Mouse (Mus musculus) hindbrain, postnatal 0 days (tissue): ENCODE results near the gene Map7. TPM values are rescaled to one million over a fixed set of nuclear protein-coding genes. Genes with fewer than 3 reads are reported as not detected.

Source experiments
- ATAC-seq: fragments of 200-750 bp; cut with Nextera tagmentation; 2 replicates; pipeline ENCODE4 v1.8.0; 2017; ENCODE audit warnings: mild to moderate bottlenecking, moderate TSS enrichment, moderate library complexity
- DNase-seq: peaks from one replicate; pipeline ENCODE4 v3.0.0-alpha.2; 2015; ENCODE audit warnings: low spot score
- H3K27ac ChIP-seq: fragments of 300-500 bp; sonication (generic); 2 replicates; pipeline ENCODE4 v1.5.1; 2014; ENCODE audit warnings: mild to moderate bottlenecking
- H3K27me3 ChIP-seq: fragments of 300-500 bp; sonication (generic); 2 replicates; pipeline ENCODE4 v1.6.1; 2014; ENCODE audit warnings: low read length, mixed read lengths; ENCODE audit not compliant: insufficient read depth
- H3K36me3 ChIP-seq: fragments of 300-500 bp; sonication (generic); 2 replicates; pipeline ENCODE4 v1.6.1; 2014; ENCODE audit warnings: low read length, mixed read lengths; ENCODE audit not compliant: insufficient read depth
- H3K4me1 ChIP-seq: fragments of 300-500 bp; sonication (generic); 2 replicates; pipeline ENCODE4 v1.6.1; 2014; ENCODE audit warnings: antibody characterized with exemption, low read length, mixed read lengths; ENCODE audit not compliant: insufficient read depth
- H3K4me2 ChIP-seq: fragments of 300-500 bp; sonication (generic); 2 replicates; pipeline ENCODE4 v1.6.1; 2014; ENCODE audit warnings: low read depth, mild to moderate bottlenecking, low read length, moderate library complexity, mixed read lengths
- H3K4me3 ChIP-seq: fragments of 300-500 bp; sonication (generic); 2 replicates; pipeline ENCODE4 v1.5.1; 2014; ENCODE audit warnings: low read length
- H3K9ac ChIP-seq: fragments of 300-500 bp; sonication (generic); replicated peaks from 2 replicates; pipeline ENCODE4 v1.6.1; 2014; ENCODE audit warnings: mild to moderate bottlenecking, low read length, moderate library complexity, mixed read lengths
- H3K9me3 ChIP-seq: fragments of 300-500 bp; sonication (generic); 2 replicates; pipeline ENCODE4 v1.6.1; 2016; ENCODE audit warnings: low read length, mixed read lengths
- CTCF ChIP-seq: IDR thresholded peaks from 2 replicates; pipeline ENCODE4 v1.5.1; 2016; ENCODE audit warnings: antibody characterized with exemption, control low read depth, low read depth
- WGBS: fragments of 180-500 bp; shearing (Covaris S2); extraction: QIAGEN DNeasy Blood & Tissue Kit; methylation state at CpG from one replicate; pipeline ENCODE4 v1.1.7; 2014; 5-methylcytosine and 5-hydroxymethylcytosine counted together
- microRNA-seq, 2 experiments: library from miRNA; unstranded; fragments of <30 nt; microRNA quantifications; one replicate each; pipeline ENCODE4; 2016
- polyA plus RNA-seq: library from polyadenylated mRNA; unstranded; fragments of >200 nt; fragmentation: Nextera tagmentation; extraction: Ambion mirVana; gene quantifications from 2 replicates; pipeline ENCODE4 v1.2.1, GENCODE M21; 2015
- total RNA-seq: library from RNA; depleted of rRNA; stranded (reverse); fragments of >200 nt; gene quantifications from 2 replicates; pipeline ENCODE4 v1.2.3, GENCODE M21; 2014; rRNA removed

Map7 gene
- total and polyA plus RNA-seq, 2 experiments from 2014 or later, result 6.2 to 15.1 TPM

DNA sequence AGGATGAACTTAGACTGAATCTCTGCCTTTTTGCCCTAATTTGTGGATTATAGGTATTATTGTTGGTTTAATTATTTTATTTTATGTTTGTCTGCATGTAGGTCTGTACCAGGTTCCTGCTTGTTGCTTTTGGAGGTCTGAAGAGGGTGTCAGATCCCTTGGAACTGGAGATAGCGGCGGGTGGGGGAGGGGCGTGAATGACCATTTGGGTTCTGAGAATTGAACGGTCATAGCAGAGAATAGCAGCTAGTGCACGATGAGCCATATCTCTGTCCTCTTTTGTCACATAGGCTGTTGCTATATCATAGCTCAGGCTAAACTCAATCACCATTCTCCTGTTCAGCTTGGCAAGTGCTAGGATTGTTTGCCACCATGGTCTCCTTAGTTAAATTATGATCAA, 169.2 kb downstream of the Map7 start:
- Histone ChIP-seq H3K9me3 (no peaks in the 10 kb centered on the region), H3K9ac (no peak overlapping the region), H3K36me3 (peaks cover 11% of the 10 kb centered on the region; the same call in 1 of the 2 replicates), H3K27me3 (no peaks in the 10 kb centered on the region), H3K4me3 (no peak overlapping the region), H3K27ac (no peak overlapping the region), H3K4me2 (no peak overlapping the region), H3K4me1 (no peaks in the 10 kb centered on the region)
- no peak for TF ChIP-seq CTCF
- DNase-seq, result no peak
- ATAC-seq, result no peak
- WGBS, result 90% methylated on average over 5 of the region's 5 CpGs

DNA sequence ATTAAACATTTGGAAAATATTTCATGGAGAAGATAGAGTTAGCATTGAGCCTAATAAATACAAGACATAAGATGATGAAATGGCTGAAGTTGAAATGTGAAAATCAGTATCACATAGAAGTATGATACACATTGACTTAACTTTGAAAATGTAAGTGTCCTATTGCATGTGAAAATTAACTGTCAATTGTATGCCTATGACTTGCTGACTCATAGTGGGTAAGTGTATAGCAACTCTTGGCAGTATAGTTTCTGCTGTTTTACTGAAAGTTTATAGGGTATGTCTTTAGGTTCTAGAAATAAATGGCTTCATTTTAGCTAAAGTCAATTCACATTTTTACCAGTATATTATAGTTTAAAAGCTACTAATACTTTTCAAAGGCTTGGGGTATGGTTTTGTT, 178.0 kb downstream of the Map7 start:
- ATAC-seq, result no peak
- peaks cover 32% of the 10 kb centered on the region for H3K36me3 ChIP-seq

More for the DNA sequence above, 178.0 kb downstream of the Map7 start:
- no peak overlapping the region for H3K27ac ChIP-seq
- no peak for DNase-seq
- H3K4me2 ChIP-seq, result no peak overlapping the region
- TF ChIP-seq CTCF, result no peak
- no peak overlapping the region for H3K9ac ChIP-seq
- H3K27me3 ChIP-seq, result no peaks in the 10 kb centered on the region
- no peaks in the 10 kb centered on the region for H3K9me3 ChIP-seq
- H3K4me3 ChIP-seq, result no peak overlapping the region
- no peaks in the 10 kb centered on the region for H3K4me1 ChIP-seq

Small RNA genes within 50 kb of the gene (microRNA-seq; reads per million reads assigned to microRNA genes)
- gene Mir6413, result 0 reads per million in 2 experiments

Other genes starting within 250 kb of the Map7 start
- 30.6 and 40.6 TPM in 2 replicates for gene Pex7, start 240.8 kb upstream of the Map7 start, total RNA-seq
- gene Pex7, start 240.8 kb upstream of the Map7 start, polyA plus RNA-seq, result 39.7 and 44.6 TPM in 2 replicates
- gene Map3k5, start 214.0 kb upstream of the Map7 start, total RNA-seq, result 4.6 and 5.5 TPM in 2 replicates
- gene Map3k5, start 214.0 kb upstream of the Map7 start, polyA plus RNA-seq, result 0.91 and 1.4 TPM in 2 replicates
- 83.4 and 94.5 TPM in 2 replicates for gene Bclaf1, start 164.0 kb downstream of the Map7 start, total RNA-seq
- gene Bclaf1, start 164.0 kb downstream of the Map7 start, polyA plus RNA-seq, result 94.4 and 96.2 TPM in 2 replicates
- gene Mtfr2, start 199.3 kb downstream of the Map7 start, total RNA-seq, result 0.43 TPM in 1 of 2 replicates, not detected in the other
- gene Mtfr2, start 199.3 kb downstream of the Map7 start, polyA plus RNA-seq, result 0.30 and 0.47 TPM in 2 replicates